Mouse (Mus musculus) lung, adult 2 months (tissue): ENCODE results near the gene Aebp1.

Experiments
- CTCF ChIP-seq: fragments of 200-500 bp; IDR thresholded peaks from 2 replicates; pipeline ENCODE4 v1.5.1; 2011; ENCODE audit warnings: mild to moderate bottlenecking, low read length, control low read depth; ENCODE audit not compliant: insufficient read depth
- POLR2A ChIP-seq: fragments of 200-500 bp; IDR thresholded peaks from 2 replicates; pipeline ENCODE4 v1.6.1; 2011; ENCODE audit warnings: low read depth, mild to moderate bottlenecking, control low read depth, low read length, borderline replicate concordance; ENCODE audit errors: extremely low read depth

DNA sequence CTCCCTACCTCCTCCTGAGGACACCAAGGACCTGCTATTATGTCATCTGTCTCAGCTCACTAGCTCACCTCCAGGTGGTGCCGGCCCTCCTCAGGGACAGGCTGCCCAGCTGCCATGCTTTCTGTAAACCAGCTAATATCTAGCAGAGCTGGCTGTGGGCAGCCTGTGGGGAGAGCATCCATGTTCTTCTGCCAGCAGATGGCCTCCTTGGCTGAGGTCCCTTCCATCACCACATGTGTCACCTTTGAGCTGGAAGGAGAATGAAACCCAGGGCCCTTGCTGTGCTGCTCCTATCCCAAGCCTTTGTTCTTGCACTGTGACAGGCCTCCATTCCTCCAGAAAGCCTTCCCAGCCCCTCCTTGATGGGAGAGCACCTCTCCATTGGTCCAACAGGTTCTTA, 25.6 kb upstream of the Aebp1 start:
- TF ChIP-seq CTCF (no peak), POLR2A (no peak)
